Mouse (Mus musculus) embryonic facial prominence, embryonic 14.5 days (tissue): ENCODE data around the gene Hnrnph3. TPM values are rescaled to one million over a fixed set of nuclear protein-coding genes. Genes with fewer than 3 reads are reported as not detected.

Experiments
- ATAC-seq: fragments of 200-750 bp; cut with Nextera tagmentation; 2 replicates; pipeline ENCODE4 v1.8.0; 2017; ENCODE audit warnings: low read depth, moderate number of reproducible peaks, moderate TSS enrichment
- DNase-seq: peaks from one replicate; pipeline ENCODE4 v3.0.0-alpha.2; 2015; ENCODE audit warnings: low spot score
- H3K27ac ChIP-seq: fragments of 300-500 bp; sonication (generic); replicated peaks from 2 replicates; pipeline ENCODE4 v1.5.1; 2014; ENCODE audit warnings: low read depth, mild to moderate bottlenecking, low read length, moderate library complexity
- H3K27me3 ChIP-seq: fragments of 300-500 bp; sonication (generic); replicated peaks from 2 replicates; pipeline ENCODE4 v1.6.1; 2014; ENCODE audit warnings: low read length; ENCODE audit not compliant: control insufficient read depth, insufficient read depth
- H3K36me3 ChIP-seq: fragments of 300-500 bp; sonication (generic); 2 replicates; pipeline ENCODE4 v1.6.1; 2014; ENCODE audit warnings: low read length, mixed read lengths; ENCODE audit not compliant: control insufficient read depth, insufficient read depth
- H3K4me1 ChIP-seq: fragments of 300-500 bp; sonication (generic); 2 replicates; pipeline ENCODE4 v1.6.1; 2014; ENCODE audit warnings: antibody characterized with exemption, low read length; ENCODE audit not compliant: control insufficient read depth, insufficient read depth
- H3K4me2 ChIP-seq: fragments of 300-500 bp; sonication (generic); 2 replicates; pipeline ENCODE4 v1.6.1; 2014; ENCODE audit warnings: low read depth, mild to moderate bottlenecking, low read length, moderate library complexity, mixed read lengths
- H3K4me3 ChIP-seq: fragments of 300-500 bp; sonication (generic); 2 replicates; pipeline ENCODE4 v1.5.1; 2014; ENCODE audit warnings: low read depth, mild to moderate bottlenecking, low read length
- H3K9ac ChIP-seq: fragments of 300-500 bp; sonication (generic); 2 replicates; pipeline ENCODE4 v1.6.1; 2014; ENCODE audit warnings: low read depth, mild to moderate bottlenecking, low read length, moderate library complexity, mixed read lengths
- H3K9me3 ChIP-seq: fragments of 300-500 bp; sonication (generic); 2 replicates; pipeline ENCODE4 v1.6.1; 2016; ENCODE audit warnings: low read length; ENCODE audit not compliant: control insufficient read depth
- WGBS: fragments of 180-500 bp; shearing (Covaris S2); extraction: QIAGEN DNeasy Blood & Tissue Kit; methylation state at CpG from one replicate; pipeline ENCODE4 v1.1.7; 2014; 5-methylcytosine and 5-hydroxymethylcytosine counted together
- polyA plus RNA-seq: library from polyadenylated mRNA; unstranded; fragments of >200 nt; fragmentation: Nextera tagmentation; extraction: Ambion mirVana; gene quantifications from 2 replicates; pipeline ENCODE4 v1.2.1, GENCODE M21; 2014

The Hnrnph3 gene
- polyA plus RNA-seq, 1 experiment from 2014 or later, result 51.8 TPM

DNA sequence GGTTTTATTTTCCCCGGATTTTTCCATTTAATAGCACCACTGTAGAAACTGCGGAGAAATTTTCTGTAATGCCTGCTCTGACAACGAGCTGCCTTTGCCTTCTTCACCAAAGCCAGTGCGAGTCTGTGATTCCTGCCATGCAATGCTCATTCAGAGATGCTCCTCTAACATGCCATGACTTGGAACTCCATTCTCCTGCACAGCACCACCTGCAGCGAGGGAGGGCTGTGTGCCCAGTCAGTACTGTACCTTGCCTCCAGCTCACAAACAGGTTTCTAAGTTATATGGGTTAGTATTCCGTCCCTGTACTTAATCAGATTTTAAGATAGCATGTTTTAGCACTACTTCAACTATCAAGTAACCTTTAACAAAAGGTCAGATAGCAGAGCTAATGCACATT lies 12.5 kb downstream of the Hnrnph3 start:
- no peaks in the 10 kb centered on the region for H3K9me3 ChIP-seq
- WGBS, result 85% methylated on average over 6 of the region's 6 CpGs
- H3K4me2 ChIP-seq, result no peak overlapping the region
- H3K27ac ChIP-seq, result no peak overlapping the region
- H3K4me3 ChIP-seq, result no peak overlapping the region
- no peak for ATAC-seq
- H3K9ac ChIP-seq, result no peak overlapping the region
- peaks cover 95% of the 10 kb centered on the region for H3K36me3 ChIP-seq
- no peak for DNase-seq
- H3K27me3 ChIP-seq, result no peaks in the 10 kb centered on the region
- no peaks in the 10 kb centered on the region for H3K4me1 ChIP-seq

DNA sequence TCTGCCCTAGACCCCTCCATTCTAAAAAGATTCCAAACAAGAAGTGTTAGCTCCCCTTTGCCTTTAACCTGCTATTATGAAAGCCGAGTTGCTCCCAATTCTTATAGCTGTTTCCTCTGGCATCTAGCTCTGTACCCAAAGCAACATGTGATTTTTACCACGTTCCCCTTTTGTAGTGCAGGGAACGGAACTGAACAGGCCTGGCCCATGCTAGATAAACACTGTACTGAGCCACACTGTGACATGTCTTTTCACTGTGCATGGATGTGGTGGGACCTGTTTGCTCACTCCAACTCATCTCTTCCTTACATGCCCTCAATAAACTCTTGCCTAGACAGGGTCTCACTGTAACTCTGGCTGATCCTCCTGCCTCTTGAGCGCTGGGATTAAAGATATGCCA lies 13.7 kb downstream of the Hnrnph3 start:
- Histone ChIP-seq H3K27ac (no peak overlapping the region), H3K36me3 (peaks cover 93% of the 10 kb centered on the region), H3K4me1 (no peaks in the 10 kb centered on the region), H3K9me3 (no peaks in the 10 kb centered on the region), H3K9ac (no peak overlapping the region), H3K27me3 (no peaks in the 10 kb centered on the region), H3K4me3 (no peak overlapping the region), H3K4me2 (no peak overlapping the region)
- 83% methylated on average over 4 of the region's 4 CpGs for WGBS
- ATAC-seq (peak; percentile 32; the same call in 1 of the 2 replicates), DNase-seq (no peak)

DNA sequence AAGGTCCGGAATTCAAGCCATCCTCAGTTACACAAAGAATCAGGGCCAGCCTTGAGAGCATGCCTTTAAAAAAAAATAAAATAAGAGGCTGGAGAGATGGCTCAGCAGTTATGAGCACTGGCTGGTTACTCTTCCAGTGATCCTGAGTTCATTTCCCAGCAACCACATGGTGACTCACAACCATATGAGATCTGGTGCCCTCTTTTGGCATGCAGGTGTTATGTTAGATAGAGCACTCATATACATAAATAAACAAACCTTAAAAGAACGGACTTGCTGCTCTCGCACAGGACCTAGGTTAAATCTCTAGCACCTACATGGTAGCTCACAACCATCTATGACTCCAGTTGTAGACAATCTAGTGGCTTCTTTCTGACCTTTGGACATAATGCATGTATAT lies 15.8 kb downstream of the Hnrnph3 start:
- H3K4me2 ChIP-seq, result no peak overlapping the region
- H3K4me1 ChIP-seq, result no peaks in the 10 kb centered on the region
- DNase-seq, result no peak
- WGBS, result 67% methylated on average over 3 of the region's 3 CpGs
- no peaks in the 10 kb centered on the region for H3K27me3 ChIP-seq
- H3K27ac ChIP-seq, result no peak overlapping the region
- H3K9me3 ChIP-seq, result no peaks in the 10 kb centered on the region
- ATAC-seq, result no peak
- H3K4me3 ChIP-seq, result no peak overlapping the region
- H3K9ac ChIP-seq, result no peak overlapping the region
- peaks cover 93% of the 10 kb centered on the region for H3K36me3 ChIP-seq

DNA sequence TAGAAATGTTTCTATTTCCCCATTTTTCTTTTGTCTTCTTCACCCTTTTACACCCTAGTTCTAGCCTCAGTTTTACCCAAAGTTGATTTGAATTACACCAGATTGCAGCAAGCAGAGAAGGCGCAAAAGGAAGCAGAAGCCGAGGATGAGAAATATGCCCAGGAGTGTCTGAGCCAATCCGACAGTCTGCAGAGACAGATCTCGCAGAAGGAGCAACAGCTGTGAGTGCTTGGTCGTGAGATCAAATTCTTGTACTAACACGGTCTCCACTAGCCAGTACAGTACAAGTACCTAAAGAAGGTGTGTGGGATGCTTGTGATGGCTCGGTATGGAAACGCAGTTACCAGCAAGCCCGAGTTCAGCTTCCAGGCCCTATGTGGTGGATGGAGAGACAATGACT lies 19.5 kb downstream of the Hnrnph3 start:
- no peak for DNase-seq
- Histone ChIP-seq H3K4me1 (no peaks in the 10 kb centered on the region), H3K27ac (no peak overlapping the region), H3K4me3 (no peak overlapping the region), H3K36me3 (peaks cover 94% of the 10 kb centered on the region), H3K9ac (no peak overlapping the region), H3K9me3 (no peaks in the 10 kb centered on the region), H3K4me2 (no peak overlapping the region), H3K27me3 (no peaks in the 10 kb centered on the region)
- ATAC-seq, result no peak
- 87% methylated on average over 9 of the region's 9 CpGs for WGBS

- peak; percentile 64; the same call in 1 of the 2 replicates for ATAC-seq
- Histone ChIP-seq H3K36me3 (peaks cover 96% of the 10 kb centered on the region), H3K9me3 (no peaks in the 10 kb centered on the region), H3K27me3 (no peaks in the 10 kb centered on the region), H3K27ac (no peak overlapping the region), H3K4me1 (no peaks in the 10 kb centered on the region), H3K9ac (no peak overlapping the region), H3K4me3 (no peak overlapping the region), H3K4me2 (no peak overlapping the region)
- peak; percentile 24 for DNase-seq
- WGBS, result 64% methylated on average over 9 of the region's 9 CpGs
Observed at GRCm38 (mm10) chr10:63003252-63003651, 20.8 kb downstream of the Hnrnph3 start.

GRCm38 (mm10) chr10:63000584-63000983 lies 23.4 kb downstream of the Hnrnph3 start:
- H3K4me3 ChIP-seq, result no peak overlapping the region
- no peak overlapping the region for H3K4me2 ChIP-seq
- H3K36me3 ChIP-seq, result peaks cover 96% of the 10 kb centered on the region
- H3K27ac ChIP-seq, result no peak overlapping the region
- H3K9ac ChIP-seq, result no peak overlapping the region
- H3K9me3 ChIP-seq, result no peaks in the 10 kb centered on the region
- no peaks in the 10 kb centered on the region for H3K4me1 ChIP-seq
- DNase-seq (no peak), ATAC-seq (no peak)
- WGBS, result 78% methylated on average over 9 of the region's 9 CpGs
- no peaks in the 10 kb centered on the region for H3K27me3 ChIP-seq

- no peaks in the 10 kb centered on the region for H3K9me3 ChIP-seq
- WGBS, result 88% methylated on average over 7 of the region's 9 CpGs
- H3K27me3 ChIP-seq, result no peaks in the 10 kb centered on the region
- ATAC-seq (no peak), DNase-seq (no peak)
- no peak overlapping the region for H3K4me2 ChIP-seq
- no peaks in the 10 kb centered on the region for H3K4me1 ChIP-seq
- no peak overlapping the region for H3K27ac ChIP-seq
- no peak overlapping the region for H3K9ac ChIP-seq
- H3K4me3 ChIP-seq, result no peak overlapping the region
- H3K36me3 ChIP-seq, result peaks cover 97% of the 10 kb centered on the region
Observed at GRCm38 (mm10) chr10:62993991-62994390, 30.0 kb downstream of the Hnrnph3 start.

GRCm38 (mm10) chr10:62990636-62991035 lies 33.4 kb downstream of the Hnrnph3 start:
- Histone ChIP-seq H3K27me3 (no peaks in the 10 kb centered on the region), H3K36me3 (peaks cover 89% of the 10 kb centered on the region), H3K9ac (no peak overlapping the region), H3K27ac (no peak overlapping the region), H3K9me3 (no peaks in the 10 kb centered on the region), H3K4me2 (no peak overlapping the region), H3K4me1 (no peaks in the 10 kb centered on the region), H3K4me3 (no peak overlapping the region)
- 92% methylated on average over 15 of the region's 15 CpGs for WGBS
- DNase-seq, result no peak
- no peak for ATAC-seq

- ATAC-seq, result no peak
- no peak overlapping the region for H3K27ac ChIP-seq
- H3K27me3 ChIP-seq, result no peaks in the 10 kb centered on the region
- DNase-seq, result no peak
- no peak overlapping the region for H3K4me2 ChIP-seq
- no peaks in the 10 kb centered on the region for H3K9me3 ChIP-seq
- no peak overlapping the region for H3K4me3 ChIP-seq
- no peak overlapping the region for H3K9ac ChIP-seq
- no peaks in the 10 kb centered on the region for H3K4me1 ChIP-seq
- 27% methylated on average over 3 of the region's 3 CpGs for WGBS
- H3K36me3 ChIP-seq, result peaks cover 83% of the 10 kb centered on the region
Observed at GRCm38 (mm10) chr10:62987341-62987740, 36.7 kb downstream of the Hnrnph3 start.
